Mouse (Mus musculus) neural tube, embryonic 12.5 days (tissue): ENCODE measurements around the gene Gpr19. TPM values are rescaled to one million over a fixed set of nuclear protein-coding genes. Genes with fewer than 3 reads are reported as not detected.
A peak's percentile ranks its signal among the peaks of the same experiment; 100 is the strongest.

Experiments
- ATAC-seq: fragments of 200-750 bp; cut with Nextera tagmentation; 2 replicates; pipeline ENCODE4 v1.8.0; 2017; ENCODE audit warnings: low read depth, mild to moderate bottlenecking, moderate TSS enrichment, moderate library complexity; ENCODE audit not compliant: low FRiP score
- H3K27ac ChIP-seq: fragments of 300-500 bp; sonication (generic); 2 replicates; pipeline ENCODE4 v1.5.1; 2016
- H3K27me3 ChIP-seq: fragments of 300-500 bp; sonication (generic); replicated peaks from 2 replicates; pipeline ENCODE4 v1.6.1; 2016; ENCODE audit warnings: mild to moderate bottlenecking
- H3K36me3 ChIP-seq: fragments of 300-500 bp; sonication (generic); 2 replicates; pipeline ENCODE4 v1.6.1; 2016; ENCODE audit warnings: mild to moderate bottlenecking
- H3K4me1 ChIP-seq: fragments of 300-500 bp; sonication (generic); 2 replicates; pipeline ENCODE4 v1.6.1; 2016
- H3K4me2 ChIP-seq: fragments of 300-500 bp; sonication (generic); replicated peaks from 2 replicates; pipeline ENCODE4 v1.6.1; 2016; ENCODE audit warnings: mild to moderate bottlenecking
- H3K4me3 ChIP-seq: fragments of 300-500 bp; sonication (generic); 2 replicates; pipeline ENCODE4 v1.5.1; 2016
- H3K9ac ChIP-seq: fragments of 300-500 bp; sonication (generic); 2 replicates; pipeline ENCODE4 v1.6.1; 2016; ENCODE audit warnings: mild to moderate bottlenecking
- H3K9me3 ChIP-seq: fragments of 300-500 bp; sonication (generic); 2 replicates; pipeline ENCODE4 v1.6.1; 2016; ENCODE audit warnings: mild to moderate bottlenecking
- WGBS: fragments of 180-500 bp; shearing (Covaris S2); methylation state at CpG from one replicate; pipeline ENCODE4 v1.1.7; 2016; 5-methylcytosine and 5-hydroxymethylcytosine counted together
- polyA plus RNA-seq: library from polyadenylated mRNA; unstranded; fragments of >200 nt; fragmentation: Nextera tagmentation; extraction: Ambion mirVana; gene quantifications from 2 replicates; pipeline ENCODE4 v1.2.1, GENCODE M21; 2016

The Gpr19 gene
- polyA plus RNA-seq, 1 experiment from 2014 or later, result 35.7 TPM

GRCm38 (mm10) chr6:134896570-134897436 is 1.6 kb downstream of the Gpr19 start:
- Histone ChIP-seq H3K4me2 (peak overlapping the region; percentile 75), H3K9ac (0 out of 2 replicates have a peak overlapping the region, but pooled peaks have one; percentile 82), H3K36me3 (no peaks in the 10 kb centered on the region), H3K27ac (no peak overlapping the region), H3K9me3 (no peaks in the 10 kb centered on the region), H3K4me3 (peak overlapping the region; percentile 48), H3K4me1 (peaks cover 8% of the 10 kb centered on the region; the same call in 1 of the 2 replicates), H3K27me3 (no peaks in the 10 kb centered on the region)
- no peak for ATAC-seq
- 60% methylated on average over 15 of the region's 15 CpGs for WGBS

DNA sequence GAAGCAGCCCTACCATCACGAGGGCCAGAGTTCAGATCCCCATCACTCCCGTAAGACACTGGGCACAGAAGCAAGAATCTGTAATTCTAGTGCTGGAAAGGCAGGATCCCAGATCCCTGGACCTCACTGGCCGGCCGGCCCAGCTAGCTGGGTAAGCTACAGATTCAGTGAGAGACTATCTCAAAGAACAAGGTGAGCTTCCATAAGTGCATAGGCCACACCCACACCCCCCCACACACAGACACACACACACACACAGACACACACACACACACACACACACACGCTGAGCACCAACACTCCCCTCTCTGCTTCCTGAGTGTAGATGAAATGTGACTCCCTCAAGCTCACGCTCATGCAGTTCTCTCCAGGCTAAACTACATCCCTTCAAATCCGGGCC is 7.9 kb downstream of the Gpr19 start:
- 87% methylated on average over 7 of the region's 7 CpGs for WGBS
- no peaks in the 10 kb centered on the region for H3K36me3 ChIP-seq

GRCm38 (mm10) chr6:134889763-134890162 is 8.6 kb downstream of the Gpr19 start:
- no peaks in the 10 kb centered on the region for H3K27me3 ChIP-seq
- WGBS, result 91% methylated on average over 1 of the region's 1 CpGs
- H3K27ac ChIP-seq, result no peak overlapping the region
- H3K4me2 ChIP-seq, result no peak overlapping the region
- no peaks in the 10 kb centered on the region for H3K36me3 ChIP-seq
- no peak overlapping the region for H3K4me3 ChIP-seq
- peaks cover 35% of the 10 kb centered on the region for H3K4me1 ChIP-seq
- H3K9ac ChIP-seq, result no peak overlapping the region
- H3K9me3 ChIP-seq, result no peaks in the 10 kb centered on the region
- ATAC-seq, result no peak

More for the DNA sequence above, 7.9 kb downstream of the Gpr19 start:
- Histone ChIP-seq H3K4me2 (no peak overlapping the region), H3K4me1 (peaks cover 28% of the 10 kb centered on the region), H3K27ac (no peak overlapping the region), H3K9ac (no peak overlapping the region), H3K4me3 (no peak overlapping the region), H3K9me3 (no peaks in the 10 kb centered on the region), H3K27me3 (no peaks in the 10 kb centered on the region)
- no peak for ATAC-seq

GRCm38 (mm10) chr6:134888563-134889017 is 9.8 kb downstream of the Gpr19 start:
- Histone ChIP-seq H3K27me3 (no peaks in the 10 kb centered on the region), H3K36me3 (0 out of 2 replicates have a peak, but pooled peaks cover 2% of the 10 kb centered on the region), H3K9ac (no peak overlapping the region), H3K9me3 (no peaks in the 10 kb centered on the region), H3K4me3 (no peak overlapping the region), H3K27ac (peak overlapping the region; percentile 86), H3K4me2 (peak overlapping the region; percentile 58), H3K4me1 (peaks cover 39% of the 10 kb centered on the region)
- ATAC-seq, result peak; percentile 82
- WGBS, result 1% methylated on average over 4 of the region's 4 CpGs

- Histone ChIP-seq H3K4me1 (peaks cover 39% of the 10 kb centered on the region), H3K27ac (peak overlapping the region; percentile 86), H3K9me3 (no peaks in the 10 kb centered on the region), H3K27me3 (no peaks in the 10 kb centered on the region), H3K4me3 (peak overlapping the region; percentile 52), H3K4me2 (peak overlapping the region; percentile 58), H3K36me3 (peaks cover 4% of the 10 kb centered on the region; the same call in 1 of the 2 replicates), H3K9ac (peak overlapping the region; percentile 71)
- under 1% methylated on average over 10 of the region's 10 CpGs for WGBS
- peak; percentile 92 for ATAC-seq
Observed at GRCm38 (mm10) chr6:134887711-134888449, 10.5 kb downstream of the Gpr19 start.

DNA sequence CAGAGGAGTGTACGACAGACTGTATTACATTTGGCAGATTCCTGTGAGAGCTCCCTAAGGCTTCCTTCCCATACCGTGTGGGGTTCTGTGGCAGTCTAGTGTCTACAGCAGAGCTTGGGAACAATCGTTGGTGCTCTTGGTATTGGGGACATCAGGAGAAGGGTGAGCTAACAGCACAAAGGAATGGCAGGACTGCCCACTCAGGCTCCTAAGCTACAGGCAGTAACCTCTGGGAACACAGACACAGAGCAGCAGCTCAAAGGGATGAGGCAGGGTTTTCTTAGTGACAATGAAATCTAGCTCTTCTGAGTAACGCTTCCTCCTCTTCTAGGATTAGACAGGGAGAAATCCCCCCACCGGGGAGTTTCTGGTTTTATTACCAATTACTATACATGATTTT is 11.4 kb downstream of the Gpr19 start:
- Histone ChIP-seq H3K4me2 (peak overlapping the region; percentile 58), H3K4me1 (peaks cover 39% of the 10 kb centered on the region), H3K27me3 (no peaks in the 10 kb centered on the region), H3K4me3 (peak overlapping the region; percentile 52), H3K36me3 (peaks cover 7% of the 10 kb centered on the region), H3K9me3 (no peaks in the 10 kb centered on the region), H3K9ac (peak overlapping the region; percentile 71), H3K27ac (no peak overlapping the region; the same call in 1 of the 2 replicates)
- peak; percentile 22; the same call in 1 of the 2 replicates for ATAC-seq
- WGBS, result 21% methylated on average over 5 of the region's 5 CpGs

DNA sequence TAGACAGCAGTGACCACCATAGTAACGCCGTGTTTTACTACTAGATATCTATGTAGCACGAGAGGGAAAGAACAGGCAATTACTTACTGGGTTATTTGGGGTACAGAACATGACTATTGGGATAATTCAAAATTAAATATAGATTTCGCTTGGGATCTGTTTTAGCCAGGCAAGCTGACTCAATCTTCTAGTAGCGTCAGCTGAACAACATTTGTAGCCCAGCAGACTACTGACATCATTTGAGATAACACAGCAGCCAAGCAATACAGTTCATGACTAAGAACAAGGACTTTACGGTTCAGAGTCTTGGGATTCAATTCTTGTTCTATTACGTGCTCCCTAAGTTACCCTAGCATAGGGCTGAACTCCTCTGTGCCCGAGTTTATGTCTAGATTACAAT is 11.9 kb downstream of the Gpr19 start:
- WGBS, result 84% methylated on average over 8 of the region's 8 CpGs
- Histone ChIP-seq H3K4me2 (peak overlapping the region; percentile 58), H3K4me1 (peaks cover 39% of the 10 kb centered on the region), H3K27ac (no peak overlapping the region), H3K9ac (peak overlapping the region; percentile 71), H3K36me3 (peaks cover 9% of the 10 kb centered on the region), H3K4me3 (peak overlapping the region; percentile 52), H3K9me3 (no peaks in the 10 kb centered on the region), H3K27me3 (no peaks in the 10 kb centered on the region)
- no peak for ATAC-seq

DNA sequence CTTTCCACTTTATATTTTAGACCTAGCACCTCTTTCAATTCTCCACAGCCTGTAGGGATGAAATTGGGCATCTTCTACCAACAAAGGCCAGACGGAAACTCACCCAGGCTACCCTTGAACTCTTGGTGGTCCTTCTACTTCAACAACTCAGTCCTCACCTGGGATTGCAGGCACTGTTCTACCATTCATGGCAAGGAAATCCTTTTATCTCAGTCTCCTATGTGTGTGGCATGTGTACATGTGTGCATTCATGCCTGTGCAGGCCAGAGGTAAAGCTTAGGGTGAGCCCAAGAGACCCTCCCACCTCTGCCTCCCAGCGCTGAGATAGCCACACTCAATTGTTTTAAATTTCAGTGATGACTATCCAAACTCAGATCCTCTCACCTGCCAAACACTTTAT is 12.9 kb downstream of the Gpr19 start:
- 94% methylated on average over 2 of the region's 2 CpGs for WGBS
- no peak overlapping the region for H3K27ac ChIP-seq
- peak overlapping the region; percentile 58 for H3K4me2 ChIP-seq
- H3K27me3 ChIP-seq, result no peaks in the 10 kb centered on the region
- peaks cover 45% of the 10 kb centered on the region for H3K4me1 ChIP-seq
- no peaks in the 10 kb centered on the region for H3K9me3 ChIP-seq
- H3K36me3 ChIP-seq, result peaks cover 9% of the 10 kb centered on the region
- no peak overlapping the region for H3K4me3 ChIP-seq
- H3K9ac ChIP-seq, result no peak overlapping the region
- ATAC-seq, result no peak

DNA sequence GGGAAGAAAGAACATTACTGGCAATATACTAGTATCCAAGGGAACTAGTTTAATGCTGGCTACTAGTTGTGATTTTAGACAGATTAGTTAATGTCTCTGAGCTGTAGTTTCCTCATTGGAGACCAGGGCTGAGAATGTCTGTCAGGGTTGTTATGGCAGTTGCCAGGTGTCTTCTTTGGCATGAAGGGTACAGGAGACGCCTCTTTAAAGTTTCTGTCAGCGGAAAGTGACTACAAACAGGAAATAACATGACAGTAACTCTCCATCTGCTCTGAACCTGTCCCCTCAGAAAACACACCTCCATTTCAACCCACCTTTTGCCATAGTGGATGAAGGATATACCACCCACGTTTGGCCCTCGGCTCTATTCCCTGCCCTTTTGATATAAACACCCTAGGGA is 14.7 kb downstream of the Gpr19 start:
- no peak overlapping the region for H3K4me2 ChIP-seq
- peaks cover 9% of the 10 kb centered on the region for H3K36me3 ChIP-seq
- WGBS, result 88% methylated on average over 4 of the region's 4 CpGs
- H3K27me3 ChIP-seq, result no peaks in the 10 kb centered on the region
- H3K4me1 ChIP-seq, result peaks cover 39% of the 10 kb centered on the region
- no peak for ATAC-seq
- H3K9me3 ChIP-seq, result no peaks in the 10 kb centered on the region
- H3K4me3 ChIP-seq, result no peak overlapping the region
- no peak overlapping the region for H3K27ac ChIP-seq
- no peak overlapping the region for H3K9ac ChIP-seq

DNA sequence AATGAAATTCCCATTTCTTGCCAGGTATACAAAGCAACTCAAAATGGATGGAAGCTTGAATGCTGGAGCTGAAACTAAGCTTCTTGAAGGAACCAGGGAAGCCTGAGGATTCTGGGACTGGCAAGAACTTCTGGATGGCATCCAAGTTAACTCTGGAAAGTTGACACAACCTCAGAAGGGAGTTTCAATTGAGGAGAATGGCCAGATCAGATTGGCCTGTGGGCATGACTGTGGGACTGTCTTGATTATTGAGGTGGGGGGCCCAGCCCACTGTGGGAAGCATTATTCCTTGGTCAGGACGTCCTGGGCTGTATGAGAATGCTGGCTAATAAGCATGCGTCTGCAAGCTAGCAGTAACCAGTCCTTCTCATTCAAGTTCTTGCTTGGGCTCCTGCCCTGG is 18.3 kb downstream of the Gpr19 start:
- no peaks in the 10 kb centered on the region for H3K27me3 ChIP-seq
- H3K9me3 ChIP-seq, result no peaks in the 10 kb centered on the region
- no peak overlapping the region for H3K27ac ChIP-seq
- H3K36me3 ChIP-seq, result peaks cover 20% of the 10 kb centered on the region
- no peak overlapping the region for H3K9ac ChIP-seq
- WGBS, result 62% methylated on average over 2 of the region's 2 CpGs
- no peak for ATAC-seq
- no peak overlapping the region for H3K4me3 ChIP-seq
- H3K4me2 ChIP-seq, result no peak overlapping the region
- peaks cover 16% of the 10 kb centered on the region for H3K4me1 ChIP-seq

GRCm38 (mm10) chr6:134879556-134879955 is 18.8 kb downstream of the Gpr19 start:
- H3K27me3 ChIP-seq, result no peaks in the 10 kb centered on the region
- H3K9ac ChIP-seq, result no peak overlapping the region
- no peak overlapping the region for H3K4me3 ChIP-seq
- ATAC-seq, result no peak
- H3K9me3 ChIP-seq, result no peaks in the 10 kb centered on the region
- H3K27ac ChIP-seq, result no peak overlapping the region
- WGBS, result 97% methylated on average over 5 of the region's 5 CpGs
- peaks cover 12% of the 10 kb centered on the region for H3K4me1 ChIP-seq
- peaks cover 22% of the 10 kb centered on the region for H3K36me3 ChIP-seq
- no peak overlapping the region for H3K4me2 ChIP-seq

DNA sequence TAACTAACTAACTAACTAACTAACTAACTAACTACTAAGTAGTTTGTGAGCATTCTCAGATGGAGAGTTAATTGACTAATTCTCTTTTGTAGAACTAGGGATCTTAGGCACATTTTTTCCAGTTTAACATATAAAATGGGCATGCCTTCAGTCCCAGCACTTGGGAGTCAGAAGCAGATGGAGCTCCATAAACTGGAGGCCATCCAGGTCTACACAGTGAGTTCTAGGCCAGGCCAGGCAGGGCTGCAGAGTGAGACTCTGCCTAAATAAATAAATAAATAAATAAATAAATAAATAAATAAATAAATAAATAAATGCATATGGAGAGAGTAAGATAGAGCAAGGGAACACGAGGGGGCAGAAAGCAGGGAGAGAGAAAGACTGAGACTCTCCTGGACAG is 20.5 kb downstream of the Gpr19 start:
- 79% methylated on average over 1 of the region's 1 CpGs for WGBS

More for the DNA sequence above, 20.5 kb downstream of the Gpr19 start:
- Histone ChIP-seq H3K4me3 (no peak overlapping the region), H3K36me3 (peaks cover 24% of the 10 kb centered on the region), H3K4me2 (no peak overlapping the region), H3K4me1 (peaks cover 10% of the 10 kb centered on the region), H3K27me3 (no peaks in the 10 kb centered on the region), H3K9ac (no peak overlapping the region), H3K27ac (no peak overlapping the region), H3K9me3 (no peaks in the 10 kb centered on the region)
- no peak for ATAC-seq
